Mouse (Mus musculus) lung, embryonic 15.5 days (tissue): ENCODE results near the gene Gm48551. TPM values are rescaled to one million over a fixed set of nuclear protein-coding genes. Genes with fewer than 3 reads are reported as not detected.
A peak's percentile ranks its signal among the peaks of the same experiment; 100 is the strongest.

ENCODE experiments used
- ATAC-seq: fragments of 200-750 bp; cut with Nextera tagmentation; 2 replicates; pipeline ENCODE4 v1.8.0; 2017; ENCODE audit warnings: moderate number of reproducible peaks, borderline replicate concordance; ENCODE audit not compliant: low FRiP score, low TSS enrichment; ENCODE audit errors: extremely low read depth
- H3K27ac ChIP-seq: fragments of 300-500 bp; sonication (generic); 2 replicates; pipeline ENCODE4 v1.5.1; 2015; ENCODE audit warnings: moderate library complexity, mild to moderate bottlenecking, inconsistent platforms
- H3K27me3 ChIP-seq: fragments of 300-500 bp; sonication (generic); 2 replicates; pipeline ENCODE4 v1.6.1; 2015; ENCODE audit warnings: inconsistent platforms
- H3K36me3 ChIP-seq: fragments of 300-500 bp; sonication (generic); 2 replicates; pipeline ENCODE4 v1.6.1; 2015; ENCODE audit warnings: inconsistent platforms
- H3K4me1 ChIP-seq: fragments of 300-500 bp; sonication (generic); 2 replicates; pipeline ENCODE4 v1.6.1; 2015; ENCODE audit warnings: inconsistent platforms
- H3K4me2 ChIP-seq: fragments of 300-500 bp; sonication (generic); 2 replicates; pipeline ENCODE4 v1.6.1; 2015; ENCODE audit warnings: inconsistent platforms, mild to moderate bottlenecking, moderate library complexity
- H3K4me3 ChIP-seq: fragments of 300-500 bp; sonication (generic); 2 replicates; pipeline ENCODE4 v1.5.1; 2015; ENCODE audit warnings: mild to moderate bottlenecking, inconsistent platforms
- H3K9ac ChIP-seq: fragments of 300-500 bp; sonication (generic); 2 replicates; pipeline ENCODE4 v1.6.1; 2015; ENCODE audit warnings: inconsistent platforms
- H3K9me3 ChIP-seq: fragments of 300-500 bp; sonication (generic); 2 replicates; pipeline ENCODE4 v1.6.1; 2016; ENCODE audit warnings: inconsistent platforms
- WGBS: fragments of 180-500 bp; shearing (Covaris S2); methylation state at CpG from one replicate; pipeline ENCODE4 v1.1.7; 2015; 5-methylcytosine and 5-hydroxymethylcytosine counted together
- polyA plus RNA-seq: library from polyadenylated mRNA; unstranded; fragments of >200 nt; fragmentation: Nextera tagmentation; extraction: Ambion mirVana; gene quantifications from 2 replicates; pipeline ENCODE4 v1.2.1, GENCODE M21; 2015

The Gm48551 gene
- polyA plus RNA-seq, 1 experiment from 2014 or later = 1.6 TPM

DNA sequence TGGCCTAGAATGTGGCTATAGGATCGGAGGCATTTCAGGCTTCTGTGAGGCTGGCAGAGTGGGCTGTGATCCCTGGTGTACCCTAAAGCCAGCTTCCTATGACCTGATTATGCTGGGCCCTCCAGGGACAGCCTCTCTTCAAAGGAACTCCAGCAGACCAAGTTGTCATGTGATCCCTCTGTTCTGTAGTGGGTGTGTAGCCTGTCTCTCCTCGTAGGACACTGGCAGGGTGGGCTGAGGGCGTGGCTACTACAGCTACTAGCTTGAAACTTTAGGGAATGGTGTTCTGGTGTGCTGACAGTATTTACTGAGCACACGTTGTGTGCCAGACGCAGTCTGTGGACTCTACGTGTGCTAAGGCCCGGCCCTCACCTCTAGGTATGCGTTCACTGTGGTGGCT, 23.5 kb upstream of the Gm48551 start:
- H3K36me3 ChIP-seq = no peaks in the 10 kb centered on the region; the same call in 1 of the 2 replicates
- no peak overlapping the region for H3K4me3 ChIP-seq
- ATAC-seq = no peak
- no peaks in the 10 kb centered on the region for H3K9me3 ChIP-seq
- 0 out of 2 replicates have a peak overlapping the region, but pooled peaks have one; percentile 3 for H3K9ac ChIP-seq
- peaks cover 6% of the 10 kb centered on the region; the same call in 1 of the 2 replicates for H3K27me3 ChIP-seq
- H3K4me1 ChIP-seq = peaks cover 85% of the 10 kb centered on the region
- WGBS = 61% methylated on average over 8 of the region's 8 CpGs
- H3K4me2 ChIP-seq = peak overlapping the region; percentile 3; the same call in 1 of the 2 replicates
- peak overlapping the region; percentile 35 for H3K27ac ChIP-seq

DNA sequence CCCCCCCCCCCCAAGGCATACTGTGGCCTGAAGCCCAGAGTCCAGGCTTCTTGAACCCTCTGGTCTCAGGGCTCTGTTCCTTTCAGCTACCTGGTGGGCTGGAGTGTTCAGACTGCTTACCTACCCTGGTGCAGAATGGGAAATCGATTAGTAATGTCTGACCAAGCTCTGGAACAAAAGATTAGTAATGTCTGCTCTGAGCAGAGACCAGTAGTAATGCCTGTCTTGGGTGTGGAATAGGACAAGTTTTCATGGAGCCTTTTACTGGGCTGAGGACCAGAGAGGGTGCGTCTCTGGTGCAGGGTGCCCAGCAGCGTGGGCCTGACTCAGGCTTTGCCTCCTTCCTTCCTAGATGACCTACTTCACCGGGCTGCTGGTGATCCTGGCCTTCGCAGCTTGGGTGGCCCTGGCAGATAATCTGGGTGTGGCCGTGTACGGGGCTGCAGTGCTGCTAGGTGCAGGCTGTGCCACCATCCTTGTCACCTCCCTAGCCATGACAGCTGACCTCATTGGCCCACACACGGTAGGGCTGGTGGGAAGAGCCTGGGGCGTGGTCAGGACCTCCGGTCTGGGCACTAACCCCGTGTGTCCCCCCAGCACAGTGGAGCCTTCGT, 21.8 kb upstream of the Gm48551 start:
- peaks cover 77% of the 10 kb centered on the region for H3K4me1 ChIP-seq
- H3K27me3 ChIP-seq = peaks cover 6% of the 10 kb centered on the region; the same call in 1 of the 2 replicates
- WGBS = 46% methylated on average over 12 of the region's 12 CpGs
- peak overlapping the region; percentile 88 for H3K27ac ChIP-seq
- peaks cover 11% of the 10 kb centered on the region for H3K36me3 ChIP-seq
- peak overlapping the region; percentile 59 for H3K4me2 ChIP-seq
- no peaks in the 10 kb centered on the region for H3K9me3 ChIP-seq
- H3K9ac ChIP-seq = 0 out of 2 replicates have a peak overlapping the region, but pooled peaks have one; percentile 3
- peak overlapping the region; percentile 2; the same call in 1 of the 2 replicates for H3K4me3 ChIP-seq
- peak; percentile 20; the same call in 1 of the 2 replicates for ATAC-seq

DNA sequence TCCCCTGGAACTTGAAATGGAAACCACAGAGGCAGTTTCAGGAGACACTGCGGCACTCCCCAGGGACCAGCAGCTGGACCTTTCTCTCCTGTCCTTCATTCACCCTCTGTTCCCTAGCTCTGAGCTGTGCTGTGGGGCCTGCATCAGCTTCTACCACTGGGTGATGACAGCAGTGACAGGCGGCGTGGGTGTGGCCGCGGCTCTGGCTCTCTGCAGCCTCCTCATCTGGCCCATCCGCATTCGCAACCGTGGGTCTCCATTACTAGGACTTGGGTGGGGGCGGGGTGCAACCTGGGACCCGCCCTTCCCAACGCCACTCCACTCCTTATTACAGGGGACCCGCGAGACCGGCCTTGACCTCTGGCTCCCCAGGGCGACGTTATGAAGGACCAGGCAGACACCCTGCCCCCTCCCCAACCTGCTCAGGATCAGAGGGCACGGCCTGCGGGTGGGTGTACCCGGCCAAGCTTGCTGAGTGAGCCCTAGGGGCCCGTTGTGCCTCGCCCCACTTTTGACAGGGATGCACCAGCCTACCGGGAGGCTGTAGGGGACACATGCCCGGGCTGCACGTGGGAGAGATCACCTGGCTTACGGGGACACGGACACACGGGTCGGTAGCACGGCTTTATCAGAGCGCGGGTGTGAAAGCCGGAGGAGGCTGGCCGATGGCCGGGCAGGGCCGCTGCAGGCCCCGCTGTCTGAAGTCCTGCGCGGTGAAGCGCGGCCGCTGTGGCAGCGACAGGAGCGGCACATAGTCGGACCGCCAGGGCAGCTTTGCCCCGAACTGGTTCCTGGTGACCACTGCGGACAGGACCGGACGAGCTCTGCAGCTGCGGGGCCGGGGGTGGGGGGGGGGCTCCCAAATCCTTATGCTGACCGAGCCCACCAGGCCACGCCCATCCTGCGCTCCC, 20.6 kb upstream of the Gm48551 start:
- peak overlapping the region; percentile 12; the same call in 1 of the 2 replicates for H3K9ac ChIP-seq
- peaks cover 6% of the 10 kb centered on the region; the same call in 1 of the 2 replicates for H3K27me3 ChIP-seq
- no peak for ATAC-seq
- H3K27ac ChIP-seq = peak overlapping the region; percentile 88
- H3K9me3 ChIP-seq = no peaks in the 10 kb centered on the region
- H3K4me2 ChIP-seq = peak overlapping the region; percentile 59
- H3K36me3 ChIP-seq = peaks cover 24% of the 10 kb centered on the region
- H3K4me3 ChIP-seq = peak overlapping the region; percentile 28
- 8% methylated on average over 54 of the region's 54 CpGs for WGBS
- peaks cover 66% of the 10 kb centered on the region for H3K4me1 ChIP-seq

DNA sequence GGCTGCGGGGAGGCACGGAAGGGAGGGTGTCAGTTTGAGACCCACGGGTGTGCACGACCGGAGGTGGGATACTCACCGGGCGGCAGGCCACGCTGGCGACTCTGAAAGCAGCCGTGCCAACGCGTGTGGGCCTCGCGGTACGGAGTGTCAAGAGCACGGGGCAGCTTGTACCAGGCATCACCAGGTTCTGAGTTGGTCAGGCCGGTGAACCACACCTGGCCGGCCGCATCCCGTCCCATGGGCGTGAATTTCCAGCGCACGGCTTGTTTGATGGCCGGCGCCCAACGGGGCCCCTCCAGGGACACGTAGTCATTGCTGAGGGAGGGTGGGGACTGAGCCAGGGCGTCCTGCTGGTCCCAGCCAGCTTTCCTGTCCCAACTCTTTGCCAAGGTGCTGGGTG, 19.6 kb upstream of the Gm48551 start:
- H3K27ac ChIP-seq = 0 out of 2 replicates have a peak overlapping the region, but pooled peaks have one; percentile 12
- 0 out of 2 replicates have a peak, but pooled peaks have one; percentile 7 for ATAC-seq
- WGBS = 7% methylated on average over 28 of the region's 28 CpGs

DNA sequence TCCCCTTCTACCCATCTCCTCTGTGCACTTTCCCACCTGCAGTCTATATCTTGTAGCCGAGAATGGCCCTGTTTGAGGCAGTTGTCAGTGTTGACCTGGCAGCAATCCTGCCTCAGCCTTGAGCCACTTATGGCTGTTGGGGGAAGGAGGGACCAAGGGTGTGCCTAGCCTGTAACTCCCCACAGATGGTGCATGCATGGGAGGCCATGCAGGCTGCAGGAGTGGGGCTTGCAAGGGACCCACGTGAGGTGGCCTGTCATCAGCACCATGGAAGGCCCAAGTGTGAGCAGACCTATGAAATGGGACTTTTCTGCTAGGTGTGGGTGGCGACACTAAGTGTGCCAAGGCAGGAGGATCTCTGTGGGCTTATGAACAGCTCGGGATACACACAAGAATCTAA, 19.2 kb upstream of the Gm48551 start:
- H3K4me2 ChIP-seq = 0 out of 2 replicates have a peak overlapping the region, but pooled peaks have one; percentile 59

More for the DNA sequence above, 19.6 kb upstream of the Gm48551 start:
- Histone ChIP-seq H3K4me2 (peak overlapping the region; percentile 59), H3K36me3 (peaks cover 33% of the 10 kb centered on the region), H3K27me3 (peaks cover 6% of the 10 kb centered on the region; the same call in 1 of the 2 replicates), H3K4me1 (peaks cover 58% of the 10 kb centered on the region), H3K4me3 (peak overlapping the region; percentile 28), H3K9me3 (no peaks in the 10 kb centered on the region), H3K9ac (peak overlapping the region; percentile 15; the same call in 1 of the 2 replicates)

DNA sequence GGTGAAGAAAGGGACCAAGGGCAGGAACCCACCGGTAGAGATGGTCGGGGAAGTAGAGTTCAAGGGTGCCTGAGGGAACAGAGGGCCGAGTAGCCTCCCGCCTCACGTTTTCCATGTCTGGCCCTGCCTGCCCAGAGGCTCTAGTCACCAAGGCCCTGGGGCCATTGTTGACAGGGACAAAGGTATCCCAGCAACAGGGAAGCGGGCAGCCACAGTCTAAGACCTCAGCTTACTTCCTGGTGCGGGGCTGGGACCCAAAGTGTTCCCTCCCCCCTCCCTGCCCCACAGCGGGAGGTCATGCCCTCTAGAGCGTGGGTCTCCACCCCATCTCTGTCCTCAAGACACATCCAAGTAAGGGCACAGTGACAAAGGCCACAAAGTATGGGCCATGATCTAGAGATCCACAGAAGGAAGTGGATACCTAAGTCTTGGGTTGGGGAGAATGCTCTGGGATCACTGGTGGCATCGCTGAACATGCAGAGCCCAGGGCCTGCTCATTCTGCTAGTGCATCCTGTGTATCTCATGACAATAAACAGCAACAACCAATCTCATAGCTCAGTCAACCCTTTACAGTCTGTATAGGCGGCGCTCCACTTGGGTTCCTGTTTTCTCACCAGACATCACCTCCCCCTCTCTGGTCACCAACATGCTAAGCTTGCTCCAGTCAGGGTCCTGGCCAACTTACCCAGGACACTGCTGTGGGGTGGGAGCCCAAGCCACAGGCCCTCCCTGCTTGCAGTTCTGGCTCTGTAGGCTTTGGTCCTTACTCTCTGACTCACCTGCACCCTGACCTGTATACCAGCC, 18.4 kb upstream of the Gm48551 start, which contains the start of gene 4930404N11Rik:
Gene 4930404N11Rik, minus strand, starts transcription at position 145 of the 805 bp plus-strand sequence.
- peak within 1 kb of the TSS; percentile 28 for H3K4me3 ChIP-seq
- H3K36me3 ChIP-seq = peaks cover 45% of the 10 kb centered on the region
- ATAC-seq = no peak
- peak within 1 kb of the TSS; percentile 59 for H3K4me2 ChIP-seq
- no peak within 1 kb of the TSS for H3K9ac ChIP-seq
- H3K27me3 ChIP-seq = peaks cover 6% of the 10 kb centered on the region; the same call in 1 of the 2 replicates
- H3K9me3 ChIP-seq = no peaks in the 10 kb centered on the region
- peaks cover 48% of the 10 kb centered on the region for H3K4me1 ChIP-seq
- H3K27ac ChIP-seq = 0 out of 2 replicates have a peak within 1 kb of the TSS, but pooled peaks have one; percentile 12
- WGBS = 22% methylated on average over 12 of the region's 12 CpGs

More for the DNA sequence above, 19.2 kb upstream of the Gm48551 start:
- H3K9me3 ChIP-seq = no peaks in the 10 kb centered on the region
- no peak overlapping the region for H3K9ac ChIP-seq
- WGBS = 31% methylated on average over 4 of the region's 4 CpGs
- peaks cover 54% of the 10 kb centered on the region for H3K4me1 ChIP-seq
- ATAC-seq = no peak
- peaks cover 6% of the 10 kb centered on the region; the same call in 1 of the 2 replicates for H3K27me3 ChIP-seq
- H3K4me3 ChIP-seq = no peak overlapping the region
- H3K36me3 ChIP-seq = peaks cover 37% of the 10 kb centered on the region
- H3K27ac ChIP-seq = 0 out of 2 replicates have a peak overlapping the region, but pooled peaks have one; percentile 12

DNA sequence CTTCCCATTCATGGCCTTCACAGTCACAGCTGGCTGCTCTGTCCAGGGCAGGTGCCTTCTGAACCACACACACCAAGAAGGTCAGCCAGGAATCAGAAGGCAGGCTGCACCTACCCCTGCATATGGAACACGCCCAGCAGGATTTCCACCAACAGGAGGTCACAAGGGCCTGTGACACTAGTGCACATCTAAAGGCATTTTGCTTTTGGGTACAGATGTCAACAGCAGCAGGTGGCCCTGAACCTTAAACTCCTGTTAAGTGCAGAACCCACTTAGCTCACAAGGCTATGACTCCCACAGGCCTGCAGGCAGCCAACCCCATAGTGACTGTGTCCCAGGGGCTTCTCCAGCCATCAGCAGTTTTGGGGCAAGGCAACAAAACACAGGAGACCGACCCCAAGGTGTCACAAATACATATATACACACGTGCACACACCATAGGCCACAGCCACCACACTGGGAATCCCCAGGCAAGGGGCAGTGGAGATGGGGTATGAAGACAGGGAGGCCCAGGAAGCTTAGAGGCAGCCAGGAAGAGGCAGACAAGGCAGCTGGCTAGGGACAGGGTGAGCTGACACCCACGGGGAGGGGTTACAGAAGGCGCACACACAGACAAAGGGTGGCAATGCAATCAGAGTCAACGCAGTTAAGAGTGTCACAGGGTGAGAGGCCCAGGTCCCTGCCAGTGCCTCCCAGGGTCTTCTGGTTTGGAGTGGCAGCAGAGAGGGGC, 17.6 kb upstream of the Gm48551 start:
- no peak overlapping the region for H3K9ac ChIP-seq
- H3K9me3 ChIP-seq = no peaks in the 10 kb centered on the region
- no peak for ATAC-seq
- H3K4me2 ChIP-seq = no peak overlapping the region
- peaks cover 6% of the 10 kb centered on the region; the same call in 1 of the 2 replicates for H3K27me3 ChIP-seq
- H3K4me3 ChIP-seq = no peak overlapping the region
- peaks cover 50% of the 10 kb centered on the region for H3K36me3 ChIP-seq
- H3K4me1 ChIP-seq = peaks cover 40% of the 10 kb centered on the region
- WGBS = 58% methylated on average over 6 of the region's 6 CpGs
- H3K27ac ChIP-seq = no peak overlapping the region

DNA sequence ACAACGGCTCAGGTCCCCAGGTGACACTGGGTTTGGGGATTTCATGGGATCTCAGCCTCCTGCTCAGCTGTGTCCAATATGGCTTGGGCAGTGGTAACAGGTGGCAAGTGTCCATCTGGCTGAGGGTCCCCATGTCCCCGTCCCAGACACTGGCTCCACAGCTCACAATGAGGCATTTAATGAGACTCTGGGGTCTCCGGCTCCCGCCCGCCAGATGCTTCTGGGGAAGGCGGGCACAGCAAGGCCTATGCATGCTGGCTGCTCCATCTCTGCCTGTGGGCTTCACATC, 17.1 kb upstream of the Gm48551 start:
- peaks cover 6% of the 10 kb centered on the region; the same call in 1 of the 2 replicates for H3K27me3 ChIP-seq
- ATAC-seq = no peak
- WGBS = 74% methylated on average over 6 of the region's 6 CpGs
- H3K9me3 ChIP-seq = no peaks in the 10 kb centered on the region
- peaks cover 35% of the 10 kb centered on the region for H3K4me1 ChIP-seq
- H3K9ac ChIP-seq = no peak overlapping the region
- peaks cover 50% of the 10 kb centered on the region for H3K36me3 ChIP-seq
- H3K27ac ChIP-seq = no peak overlapping the region
- no peak overlapping the region for H3K4me2 ChIP-seq
- H3K4me3 ChIP-seq = no peak overlapping the region

DNA sequence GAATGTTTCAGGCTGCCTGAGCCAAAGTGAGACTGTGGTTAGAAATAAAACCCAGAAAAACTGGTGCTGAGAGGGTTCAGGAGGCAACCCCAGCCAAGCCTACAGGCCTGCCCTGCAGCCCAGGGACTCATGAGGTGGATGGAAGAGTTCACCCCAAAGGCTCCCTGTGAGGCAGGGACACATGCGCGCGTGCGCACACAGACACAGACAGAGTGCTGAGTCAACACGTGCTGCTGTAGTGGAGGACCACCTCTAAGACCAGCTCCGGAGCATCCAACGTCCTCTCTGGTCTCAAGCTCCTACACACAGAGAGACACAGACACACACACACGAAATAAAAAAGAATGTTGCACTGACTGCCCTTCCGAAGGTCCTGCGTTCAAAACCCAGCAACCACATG, 8.9 kb upstream of the Gm48551 start:
- Histone ChIP-seq H3K27me3 (no peaks in the 10 kb centered on the region), H3K27ac (no peak overlapping the region), H3K9ac (no peak overlapping the region), H3K4me3 (no peak overlapping the region), H3K4me1 (peaks cover 29% of the 10 kb centered on the region), H3K4me2 (no peak overlapping the region), H3K36me3 (peaks cover 34% of the 10 kb centered on the region), H3K9me3 (no peaks in the 10 kb centered on the region)
- WGBS = 90% methylated on average over 10 of the region's 10 CpGs
- ATAC-seq = no peak

DNA sequence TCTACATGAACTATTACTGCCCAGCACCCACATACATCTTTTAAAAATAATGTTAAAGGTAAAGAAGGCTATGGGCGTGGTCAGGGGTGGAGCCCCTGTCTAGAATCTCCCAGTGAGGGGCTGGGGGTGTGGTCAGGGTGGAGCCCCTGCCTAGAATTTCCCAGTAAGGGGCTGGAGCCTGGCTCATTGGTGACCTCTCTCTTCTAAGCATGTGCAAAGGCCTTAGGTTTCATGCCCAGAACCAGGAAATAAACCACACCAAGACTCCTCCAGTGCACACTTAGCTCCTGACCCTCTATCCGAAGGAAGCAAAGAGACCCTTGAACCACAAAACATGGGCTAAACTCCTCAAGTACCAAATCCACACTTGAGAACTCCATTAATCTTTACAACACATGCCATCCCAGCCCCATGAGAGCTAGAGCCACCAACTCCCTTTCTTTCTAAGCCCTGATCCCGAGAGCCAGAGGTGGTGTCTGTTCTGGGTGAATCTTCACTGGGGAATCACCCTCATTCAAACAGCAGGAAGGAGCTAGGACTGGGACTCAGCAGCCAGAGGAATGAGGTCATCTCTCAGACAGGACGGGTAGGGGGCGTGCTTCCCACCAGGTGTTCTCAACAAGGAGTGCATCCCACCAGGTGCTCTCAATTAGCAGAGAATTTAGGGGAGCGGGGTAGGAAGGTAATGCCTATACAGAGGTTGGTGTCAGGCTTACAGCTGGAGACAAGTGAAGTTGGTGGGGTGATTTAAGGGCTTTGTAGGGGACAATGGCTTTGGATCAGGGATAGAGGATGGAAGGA, 7.5 kb upstream of the Gm48551 start:
- ATAC-seq = no peak
- 23% methylated on average over 6 of the region's 6 CpGs for WGBS
- Histone ChIP-seq H3K4me3 (peak overlapping the region; percentile 71), H3K4me2 (peak overlapping the region; percentile 80), H3K9me3 (no peaks in the 10 kb centered on the region), H3K27me3 (no peaks in the 10 kb centered on the region), H3K4me1 (peaks cover 30% of the 10 kb centered on the region), H3K27ac (no peak overlapping the region), H3K9ac (peak overlapping the region; percentile 95; the same call in 1 of the 2 replicates), H3K36me3 (peaks cover 24% of the 10 kb centered on the region)
